Mouse (Mus musculus): ENCODE data around the gene Crnkl1. TPM values are rescaled to one million over a fixed set of nuclear protein-coding genes. Genes with fewer than 3 reads are reported as not detected.

Crnkl1 gene
- polyA plus RNA-seq, 1 experiment = 2.3 TPM

DNA sequence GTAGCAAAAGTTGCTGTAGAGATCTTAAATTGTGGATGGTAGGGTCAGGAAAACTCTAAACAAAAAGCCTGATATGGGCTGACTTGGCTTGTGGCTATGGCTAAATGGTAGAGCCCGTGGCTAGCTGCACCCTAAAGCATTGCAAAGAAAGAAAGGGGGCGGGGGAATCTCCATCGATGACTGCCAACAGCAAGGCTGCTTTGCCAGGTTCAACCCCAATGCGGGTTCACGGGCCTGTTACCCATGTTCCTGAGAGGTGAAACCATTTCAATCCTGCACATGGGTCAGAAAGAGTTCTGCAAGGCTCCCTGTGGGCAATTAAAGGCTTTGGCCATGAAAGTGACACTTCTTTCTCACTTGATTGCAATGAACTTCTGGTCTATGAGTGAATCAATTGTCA, 52.9 kb downstream of the Crnkl1 start:
- Histone ChIP-seq H3K27me3 (replicated peaks) (peaks cover 4% of the 10 kb centered on the region), H3K4me3 (replicated peaks) (no peak overlapping the region), H3K9me3 (no peaks in the 10 kb centered on the region), H3K36me3 (replicated peaks; ENCODE audit: low read length) (peaks cover 22% of the 10 kb centered on the region), H3K4me1 (peaks cover 61% of the 10 kb centered on the region)
- no peak for TF ChIP-seq FLI1 (IDR thresholded peaks at IDR 0.05; ENCODE audit: low read length)
- no peak for TF ChIP-seq GATA1 (IDR thresholded peaks at IDR 0.05; ENCODE audit: borderline replicate concordance, low read length)

DNA sequence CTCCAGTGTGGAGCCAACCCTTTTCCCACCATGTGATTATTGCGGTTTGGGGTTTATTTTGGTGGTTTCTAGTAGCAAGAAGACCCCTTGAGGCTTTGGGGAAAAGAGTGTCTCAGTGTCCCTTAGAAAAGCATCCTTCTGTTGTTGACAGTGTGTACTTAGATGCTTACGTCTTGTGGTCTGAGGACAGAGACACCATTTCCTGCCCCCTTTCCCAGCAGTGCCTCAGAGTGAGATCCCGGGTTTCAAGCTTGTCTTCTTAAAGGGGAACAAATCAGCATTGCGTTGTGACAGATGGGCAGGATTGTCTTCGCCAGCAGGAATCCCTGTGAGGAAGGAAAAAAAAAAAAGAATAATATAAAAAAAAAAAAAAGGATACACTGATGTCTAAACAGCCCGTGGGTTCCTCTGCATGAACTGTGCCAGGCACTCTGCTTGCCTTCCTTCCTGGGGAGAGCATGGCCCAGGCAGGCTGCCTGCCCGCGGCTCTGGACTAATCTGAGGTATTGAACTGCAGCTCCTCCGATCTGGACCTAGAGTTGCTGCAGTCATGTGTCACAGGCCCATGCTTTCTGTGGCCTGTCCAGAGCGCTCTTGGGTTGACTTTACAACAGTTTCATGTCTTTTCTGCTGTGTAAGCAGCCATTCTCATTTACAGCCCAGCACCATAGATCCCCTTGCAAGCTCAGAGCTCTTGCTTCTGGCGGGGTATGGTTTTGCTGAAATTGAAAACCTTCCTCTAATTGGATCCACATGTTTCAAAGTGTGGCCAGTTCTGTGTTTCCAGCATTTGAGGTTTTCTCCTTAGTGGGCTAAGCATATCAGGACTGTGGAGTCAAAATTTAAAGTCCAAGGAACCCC, 53.7 kb downstream of the Crnkl1 start:
- no peaks in the 10 kb centered on the region for H3K9me3 ChIP-seq
- no peak for TF ChIP-seq GATA1 (IDR thresholded peaks at IDR 0.05; ENCODE audit: borderline replicate concordance, low read length)
- no peak for TF ChIP-seq FLI1 (IDR thresholded peaks at IDR 0.05; ENCODE audit: low read length)
- peaks cover 8% of the 10 kb centered on the region for H3K27me3 ChIP-seq (replicated peaks)
- H3K4me3 ChIP-seq (replicated peaks) = no peak overlapping the region
- H3K4me1 ChIP-seq = peaks cover 61% of the 10 kb centered on the region
- H3K36me3 ChIP-seq (replicated peaks; ENCODE audit: low read length) = peaks cover 25% of the 10 kb centered on the region

- H3K36me3 ChIP-seq (replicated peaks; ENCODE audit: low read length) = peaks cover 11% of the 10 kb centered on the region
- TF ChIP-seq GATA1 (IDR thresholded peaks at IDR 0.05; ENCODE audit: borderline replicate concordance, low read length) = no peak
- TF ChIP-seq FLI1 (IDR thresholded peaks at IDR 0.05; ENCODE audit: low read length) = no peak
- H3K9me3 ChIP-seq = no peaks in the 10 kb centered on the region
- H3K27me3 ChIP-seq (replicated peaks) = peaks cover 9% of the 10 kb centered on the region
- H3K4me1 ChIP-seq = peaks cover 27% of the 10 kb centered on the region
- H3K4me3 ChIP-seq (replicated peaks) = no peak overlapping the region
These were observed 57.6 kb downstream of the Crnkl1 start for GRCm38 (mm10) chr2:145877191-145877590.

DNA sequence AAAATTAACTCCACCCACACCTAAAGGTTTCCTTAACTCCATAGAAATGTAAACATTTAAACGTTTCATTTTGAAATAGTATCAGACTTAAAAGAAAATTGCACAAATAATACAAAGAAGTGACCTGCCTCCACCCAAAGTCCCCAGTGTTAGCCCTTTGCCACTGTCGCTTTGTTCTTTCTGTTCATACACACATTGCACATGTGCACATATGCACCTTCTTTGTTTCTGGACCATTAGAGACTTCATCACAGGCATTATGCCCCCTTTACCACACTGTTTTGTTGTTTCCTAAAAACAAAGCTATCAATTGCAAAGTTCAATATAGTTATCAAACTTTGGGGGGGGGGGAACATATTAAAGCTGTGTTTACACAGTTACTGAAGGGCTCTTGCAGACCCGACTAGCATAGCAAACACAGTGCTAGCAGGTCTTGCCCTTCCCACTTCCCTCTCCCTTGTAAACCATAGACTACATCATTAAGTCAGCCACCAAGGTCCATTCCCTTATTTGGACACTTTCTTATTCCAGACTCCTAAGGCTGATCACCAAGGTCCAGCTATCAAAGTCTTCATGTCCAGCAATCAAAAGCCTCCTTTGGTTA, 59.8 kb downstream of the Crnkl1 start:
- H3K4me3 ChIP-seq (replicated peaks) = no peak overlapping the region
- peaks cover 6% of the 10 kb centered on the region; the same call in 1 of the 2 replicates for H3K4me1 ChIP-seq
- H3K36me3 ChIP-seq (replicated peaks; ENCODE audit: low read length) = peaks cover 11% of the 10 kb centered on the region
- no peak for TF ChIP-seq FLI1 (IDR thresholded peaks at IDR 0.05; ENCODE audit: low read length)
- no peak for TF ChIP-seq GATA1 (IDR thresholded peaks at IDR 0.05; ENCODE audit: borderline replicate concordance, low read length)
- H3K9me3 ChIP-seq = peaks cover 3% of the 10 kb centered on the region
- H3K27me3 ChIP-seq (replicated peaks) = peaks cover 12% of the 10 kb centered on the region

DNA sequence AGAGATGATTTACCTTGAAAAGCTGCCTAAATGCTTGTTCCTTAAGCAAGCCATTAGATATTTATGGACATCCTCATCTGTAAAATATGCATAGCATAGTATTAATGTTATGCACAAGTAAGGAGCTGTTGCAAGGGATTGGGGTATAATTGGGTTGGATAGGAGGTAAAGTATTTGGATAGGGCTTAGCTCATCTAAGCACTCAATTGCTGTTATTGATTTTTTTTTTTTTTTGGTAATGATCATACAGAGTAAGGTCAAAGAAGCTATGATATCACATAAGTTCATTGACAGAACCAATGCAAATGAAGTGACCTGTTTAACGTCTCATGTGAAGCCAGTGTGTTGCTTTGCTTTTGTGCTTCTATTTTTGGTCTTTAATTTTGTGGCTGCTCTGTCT, 60.9 kb downstream of the Crnkl1 start:
- Histone ChIP-seq H3K9me3 (peaks cover 13% of the 10 kb centered on the region), H3K36me3 (replicated peaks; ENCODE audit: low read length) (peaks cover 12% of the 10 kb centered on the region)
- TF ChIP-seq FLI1 (IDR thresholded peaks at IDR 0.05; ENCODE audit: low read length) = no peak
- no peak for TF ChIP-seq GATA1 (IDR thresholded peaks at IDR 0.05; ENCODE audit: borderline replicate concordance, low read length)

GRCm38 (mm10) chr2:145872099-145872498, 62.7 kb downstream of the Crnkl1 start:
- no peaks in the 10 kb centered on the region for H3K4me1 ChIP-seq
- H3K36me3 ChIP-seq (replicated peaks; ENCODE audit: low read length) = peaks cover 15% of the 10 kb centered on the region
- H3K27me3 ChIP-seq (replicated peaks) = peaks cover 8% of the 10 kb centered on the region
- TF ChIP-seq GATA1 (IDR thresholded peaks at IDR 0.05; ENCODE audit: borderline replicate concordance, low read length) = no peak
- TF ChIP-seq FLI1 (IDR thresholded peaks at IDR 0.05; ENCODE audit: low read length) = no peak
- peaks cover 31% of the 10 kb centered on the region for H3K9me3 ChIP-seq
- H3K4me3 ChIP-seq (replicated peaks) = no peak overlapping the region

More for the DNA sequence above, 60.9 kb downstream of the Crnkl1 start:
- H3K4me1 ChIP-seq = peaks cover 3% of the 10 kb centered on the region; the same call in 1 of the 2 replicates
- H3K27me3 ChIP-seq (replicated peaks) = peaks cover 10% of the 10 kb centered on the region
- H3K4me3 ChIP-seq (replicated peaks) = no peak overlapping the region

DNA sequence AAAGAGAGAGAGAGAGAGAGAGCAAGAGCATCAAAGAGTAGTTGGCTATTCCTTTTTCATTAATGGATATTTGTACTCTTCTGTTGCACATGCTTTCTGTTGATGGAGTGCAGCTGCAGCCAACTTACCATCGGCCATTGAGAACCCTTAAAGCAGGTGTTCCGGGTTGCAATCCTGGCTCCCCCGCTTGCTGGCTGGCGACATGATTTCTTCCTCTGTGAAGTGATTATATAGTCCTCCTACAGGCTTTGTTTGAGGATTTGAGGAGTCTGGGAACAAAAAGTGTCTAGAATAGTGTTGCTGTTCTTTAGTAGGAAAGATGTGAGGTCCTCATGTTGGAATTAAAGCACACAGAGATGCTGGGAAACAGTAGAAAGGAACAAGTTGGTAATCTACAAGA, 63.5 kb downstream of the Crnkl1 start:
- no peak for TF ChIP-seq FLI1 (IDR thresholded peaks at IDR 0.05; ENCODE audit: low read length)
- Histone ChIP-seq H3K4me1 (no peaks in the 10 kb centered on the region), H3K9me3 (peaks cover 39% of the 10 kb centered on the region), H3K36me3 (replicated peaks; ENCODE audit: low read length) (peaks cover 14% of the 10 kb centered on the region), H3K4me3 (replicated peaks) (no peak overlapping the region), H3K27me3 (replicated peaks) (peaks cover 6% of the 10 kb centered on the region)

Other genes with a start within 250 kb of the Crnkl1 start
- 15.8 and 55.3 TPM in 2 replicates for gene Naa20, start 32.9 kb downstream of the Crnkl1 start, polyA plus RNA-seq (2012; ENCODE audit: insufficient read depth, low replicate concordance)
- not detected in 2 replicates for gene Cfap61, start 230 bp downstream of the Crnkl1 start, polyA plus RNA-seq (2012; ENCODE audit: insufficient read depth, low replicate concordance)